Mouse (Mus musculus): Measurements from ENCODE around the gene Krtap9-1. TPM values are rescaled to one million over a fixed set of nuclear protein-coding genes. Genes with fewer than 3 reads are reported as not detected.
"Not testable (repeated sequence)": the region's sequence is repeated elsewhere in the genome, so short reads cannot be mapped to it uniquely, and the experiment has no call there.

Krtap9-1 gene
- not detected for total RNA-seq (2022)

- not testable (repeated sequence) for DNase-seq (ENCODE audit: low spot score)
Measured at GRCm38 (mm10) chr11:99873089-99873488, at the start of gene Krtap9-1. TSS of gene Krtap9-1 (plus strand) at chr11:99873389.

DNA sequence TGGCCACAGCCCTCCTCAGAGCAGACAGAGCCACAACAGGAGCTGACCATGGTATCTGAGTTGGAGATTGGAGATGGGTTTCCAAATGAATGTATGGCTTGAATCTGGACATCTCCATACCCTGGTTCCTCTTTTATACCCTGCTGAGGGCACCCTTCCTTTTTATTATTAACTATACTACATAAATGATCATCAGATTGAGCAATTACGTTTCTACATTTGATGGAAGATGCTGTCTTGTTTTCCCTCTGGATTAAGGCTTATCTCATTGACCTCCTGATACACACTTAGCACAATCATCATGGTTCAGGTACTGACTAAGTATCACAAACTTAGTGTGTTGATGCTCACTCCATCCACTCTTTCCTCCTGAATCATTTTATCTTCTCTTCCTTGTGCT, 35.2 kb upstream of the Krtap9-1 start, which contains the start of gene 2300003K06Rik:
2300003K06Rik (minus strand) TSS at position 101 of the 400 bp plus-strand sequence.
- DNase-seq (ENCODE audit: low spot score), result no peak

GRCm38 (mm10) chr11:99842185-99842584, 31.0 kb upstream of the Krtap9-1 start:
- DNase-seq (ENCODE audit: low spot score), result no peak

DNA sequence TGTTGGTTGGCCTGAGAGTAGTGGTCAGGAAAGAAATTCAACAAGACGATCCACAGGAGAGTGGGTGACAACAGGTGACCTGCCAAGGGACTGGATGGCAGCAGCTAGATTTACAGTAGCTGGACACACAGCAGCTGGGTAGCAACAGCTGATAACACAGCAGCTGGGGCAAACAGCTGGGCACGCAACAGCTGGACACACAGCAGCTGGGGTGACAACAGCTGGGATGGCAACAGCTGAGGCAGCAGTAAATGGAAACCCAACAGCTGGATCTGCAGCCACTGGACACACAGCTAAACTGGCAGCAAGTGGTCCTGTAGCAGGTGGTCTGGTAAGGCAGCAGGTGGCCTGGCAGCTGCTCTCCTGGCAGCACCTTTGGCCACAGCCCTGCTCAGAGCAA, 26.4 kb upstream of the Krtap9-1 start:
- DNase-seq (ENCODE audit: low spot score), result no peak

DNA sequence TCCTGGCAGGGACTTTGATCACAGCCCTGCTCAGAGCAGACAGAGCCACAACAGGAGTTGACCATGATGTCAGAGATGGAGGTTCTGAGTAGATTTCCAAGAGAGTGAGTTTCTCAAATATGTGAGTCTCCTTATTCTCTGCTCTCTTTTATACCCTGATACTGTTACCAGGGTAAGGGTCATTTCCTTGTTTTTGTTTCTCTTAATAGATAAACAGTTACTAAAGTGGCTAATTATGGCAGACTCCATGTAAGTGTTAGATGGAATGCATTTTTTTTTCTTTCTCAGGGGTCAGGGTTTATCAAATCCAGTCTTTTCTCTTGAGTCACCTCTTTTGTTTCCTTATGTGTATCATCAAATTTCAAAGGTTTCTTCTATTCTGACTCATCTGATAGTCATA, 21.7 kb upstream of the Krtap9-1 start, which contains the start of gene Krtap4-16:
Krtap4-16 (minus strand) TSS at position 101 of the 400 bp plus-strand sequence.
- DNase-seq (ENCODE audit: low spot score), result no peak

DNA sequence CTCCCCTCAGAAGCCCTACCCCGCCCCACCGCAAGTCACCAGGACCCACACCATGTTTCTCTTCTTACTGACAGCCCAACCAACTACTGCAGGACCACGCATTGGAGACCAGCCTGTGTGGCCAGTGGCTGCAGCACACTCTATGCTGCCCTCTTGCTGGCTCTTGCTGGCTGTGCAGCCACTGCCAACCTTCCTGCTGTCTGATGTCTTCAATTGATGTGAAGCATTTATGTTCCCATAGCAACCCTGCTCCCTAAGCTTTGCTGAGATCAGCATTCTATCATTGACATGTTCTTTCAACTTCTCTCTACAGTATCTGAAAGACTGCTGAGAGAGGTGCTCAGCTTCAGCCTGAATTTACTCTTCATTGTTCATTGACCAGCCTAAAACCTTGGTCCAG, 19.1 kb upstream of the Krtap9-1 start:
- DNase-seq (ENCODE audit: low spot score), result no peak

DNA sequence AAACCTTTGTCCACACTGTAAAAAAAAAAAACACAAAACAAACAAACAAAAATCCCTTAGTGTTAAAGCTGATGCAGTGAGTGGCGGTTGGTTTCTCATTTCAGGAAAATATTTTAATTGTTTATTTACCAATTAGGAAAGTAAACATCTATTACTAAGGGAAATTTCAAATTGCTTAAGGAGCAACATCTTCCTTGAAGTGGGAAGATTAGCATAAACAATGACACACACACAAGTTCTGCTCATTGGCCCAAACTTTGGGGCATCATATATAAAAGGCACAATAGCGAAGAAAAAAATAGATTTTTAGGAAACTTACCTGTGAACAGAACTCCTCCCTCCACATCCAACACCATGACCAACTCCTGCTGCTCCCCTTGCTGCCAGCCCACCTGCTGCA, 15.6 kb upstream of the Krtap9-1 start, which contains the start of gene Gm11568:
Gm11568 (plus strand) TSS at position 301 of the 400 bp plus-strand sequence.
- DNase-seq (ENCODE audit: low spot score), result no peak

- DNase-seq (ENCODE audit: low spot score), result no peak
Measured at GRCm38 (mm10) chr11:99858761-99859160, 14.4 kb upstream of the Krtap9-1 start.

GRCm38 (mm10) chr11:99864176-99864575, 9.0 kb upstream of the Krtap9-1 start, which contains the start of gene Gm11559:
TSS of gene Gm11559 (plus strand) at chr11:99864476.
- DNase-seq (ENCODE audit: low spot score), result not testable (repeated sequence)

DNA sequence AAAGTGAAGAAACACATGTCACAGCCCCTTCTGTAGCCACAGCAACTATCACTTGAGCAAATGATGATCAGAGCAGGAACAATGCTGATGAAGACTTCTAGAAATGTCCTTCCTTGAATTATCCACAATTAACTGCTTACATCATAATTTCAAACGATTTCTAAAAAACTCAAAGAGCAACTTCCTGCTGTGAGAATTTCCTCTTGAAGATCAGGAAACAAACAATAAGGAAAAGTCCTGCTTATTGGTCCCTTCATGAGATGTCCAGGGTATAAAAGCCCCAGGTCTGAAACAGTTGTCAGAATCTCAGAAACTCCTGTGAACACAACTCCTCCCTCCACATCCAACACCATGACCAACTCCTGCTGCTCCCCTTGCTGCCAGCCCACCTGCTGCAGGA, 5.7 kb downstream of the Krtap9-1 start, which contains the start of gene Gm11567:
Gm11567 (plus strand) TSS at position 301 of the 400 bp plus-strand sequence.
- not testable (repeated sequence) for DNase-seq (ENCODE audit: low spot score)

GRCm38 (mm10) chr11:99907620-99908019, 34.4 kb downstream of the Krtap9-1 start, which contains the start of gene Krtap31-1:
TSS of gene Krtap31-1 (plus strand) at chr11:99907920.
- no peak for DNase-seq (ENCODE audit: low spot score)

- no peak for DNase-seq (ENCODE audit: low spot score)
Measured at GRCm38 (mm10) chr11:99914451-99914850, 41.3 kb downstream of the Krtap9-1 start, which contains the start of gene Gm11565. TSS of gene Gm11565 (plus strand) at chr11:99914751.

Other genes starting within 250 kb of the Krtap9-1 start
- not detected for gene Krtap4-1, start 245.2 kb upstream of the Krtap9-1 start, total RNA-seq (2022)
- not detected for gene Krtap4-2, start 238.3 kb upstream of the Krtap9-1 start, total RNA-seq (2022)
- not detected for gene Krtap4-7, start 229.3 kb upstream of the Krtap9-1 start, total RNA-seq (2022)
- not detected for gene Gm11555, start 223.2 kb upstream of the Krtap9-1 start, total RNA-seq (2022)
- not detected for gene Gm11563, start 214.4 kb upstream of the Krtap9-1 start, total RNA-seq (2022)
- gene Krtap4-6, start 207.4 kb upstream of the Krtap9-1 start, total RNA-seq (2022), result not detected
- gene Gm14190, start 182.6 kb upstream of the Krtap9-1 start, total RNA-seq (2022), result not detected
- gene Gm14180, start 139.1 kb upstream of the Krtap9-1 start, total RNA-seq (2022), result not detected
- not detected for gene Gm11595, start 100.5 kb upstream of the Krtap9-1 start, total RNA-seq (2022)
- gene Krtap4-8, start 92.7 kb upstream of the Krtap9-1 start, total RNA-seq (2022), result not detected
- gene Krtap4-9, start 88.2 kb upstream of the Krtap9-1 start, total RNA-seq (2022), result not detected
- not detected for gene Gm11596, start 79.9 kb upstream of the Krtap9-1 start, total RNA-seq (2022)
- gene Gm11569, start 74.5 kb upstream of the Krtap9-1 start, total RNA-seq (2022), result not detected
- gene Gm11554, start 68.9 kb upstream of the Krtap9-1 start, total RNA-seq (2022), result not detected
- not detected for gene Krtap4-13, start 63.5 kb upstream of the Krtap9-1 start, total RNA-seq (2022)
- not detected for gene Gm11564, start 57.7 kb upstream of the Krtap9-1 start, total RNA-seq (2022)
- gene 2300003K06Rik, start 35.3 kb upstream of the Krtap9-1 start, total RNA-seq (2022), result not detected
- gene Krtap4-16, start 21.8 kb upstream of the Krtap9-1 start, total RNA-seq (2022), result not detected
- gene Gm11568, start 15.5 kb upstream of the Krtap9-1 start, total RNA-seq (2022), result not detected
- gene Gm11559, start 8.9 kb upstream of the Krtap9-1 start, total RNA-seq (2022), result not detected
- not detected for gene Gm11567, start 5.8 kb downstream of the Krtap9-1 start, total RNA-seq (2022)
- not detected for gene Krtap31-1, start 34.5 kb downstream of the Krtap9-1 start, total RNA-seq (2022)
- gene Gm11565, start 41.4 kb downstream of the Krtap9-1 start, total RNA-seq (2022), result not detected
- gene Krtap31-2, start 62.9 kb downstream of the Krtap9-1 start, total RNA-seq (2022), result not detected
- not detected for gene Krtap9-5, start 75.1 kb downstream of the Krtap9-1 start, total RNA-seq (2022)
- gene Krtap29-1, start 105.7 kb downstream of the Krtap9-1 start, total RNA-seq (2022), result not detected
- gene Krtap16-1, start 113.2 kb downstream of the Krtap9-1 start, total RNA-seq (2022), result not detected
- not detected for gene Krtap17-1, start 120.6 kb downstream of the Krtap9-1 start, total RNA-seq (2022)
- gene Krt33a, start 142.8 kb downstream of the Krtap9-1 start, total RNA-seq (2022), result not detected
- not detected for gene Krt33b, start 156.5 kb downstream of the Krtap9-1 start, total RNA-seq (2022)
- not detected for gene Krt34, start 168.2 kb downstream of the Krtap9-1 start, total RNA-seq (2022)
- not detected for gene Krt31, start 177.2 kb downstream of the Krtap9-1 start, total RNA-seq (2022)
- not detected for gene Krt32, start 214.8 kb downstream of the Krtap9-1 start, total RNA-seq (2022)
- gene Krt35, start 222.9 kb downstream of the Krtap9-1 start, total RNA-seq (2022), result not detected
- gene Krt36, start 232.2 kb downstream of the Krtap9-1 start, total RNA-seq (2022), result not detected
- gene Krt13, start 248.2 kb downstream of the Krtap9-1 start, total RNA-seq (2022), result not detected